In genomic region chr17:73071725-73072263, GRCm38 (mm10) we compare ENCODE assay signal across 12 mouse cellular contexts. TPM values are rescaled to one million over a fixed set of nuclear protein-coding genes. Genes with fewer than 3 reads are reported as not detected.
A peak's percentile ranks its signal among the peaks of the same experiment; 100 is the strongest.
DNase-seq lines count a peak whose midpoint lies in the region; ATAC-seq and TF ChIP-seq lines count a peak whose summit lies in the region.
"Had no signal": no experiment of that assay in that cellular context is flagged by ENCODE, and none has a peak within 500 bp of the region (broad histone marks: within the 10 kb centered on the region; RNA-seq: fewer than 3 reads in every experiment).

No protein-coding gene starts in this region.

- 70% methylated on average over 5 of the region's 5 CpGs for WGBS in heart, embryonic 10.5 days
- WGBS in liver, adult 2 months: 84% methylated on average over 5 of the region's 5 CpGs
- 48% methylated on average over 5 of the region's 5 CpGs for WGBS in stomach, embryonic 15.5 days

- no peak for DNase-seq in heart, embryonic 10.5 days (ENCODE audit: low spot score)
- DNase-seq in heart, adult 11 months: no peak
- no peak for DNase-seq in liver, adult 2 months (ENCODE audit: extremely low read depth, low read depth, low spot score)
- no peak for DNase-seq in liver
- peak; percentile 63 for DNase-seq in kidney, postnatal 14 days
- DNase-seq in cerebellum, postnatal 4 days (ENCODE audit: low spot score in 2 of 2): no peak
- no peak for DNase-seq in cerebellum, adult 8-10 months
- DNase-seq: B cell, adult 2 months; cerebellum, postnatal 36 days had no signal

- H3K9ac ChIP-seq in liver, adult 2 months (ENCODE audit: low read depth, low read length): no peak overlapping the region
- no peak overlapping the region for H3K9ac ChIP-seq in stomach, embryonic 15.5 days
- H3K9ac ChIP-seq: hindbrain, embryonic 14.5 days had no signal

- H3K36me3 ChIP-seq in heart, embryonic 10.5 days: no peaks in the 10 kb centered on the region
- H3K36me3 ChIP-seq in liver, adult 2 months (ENCODE audit: control insufficient read depth, insufficient read depth, low read length): no peaks in the 10 kb centered on the region
- no peaks in the 10 kb centered on the region for H3K36me3 ChIP-seq in stomach, embryonic 15.5 days

- H3K79me2 ChIP-seq in liver, adult 2 months (ENCODE audit: control insufficient read depth, insufficient read depth, low read length): no peaks in the 10 kb centered on the region

- no peak for TF ChIP-seq POLR2A in liver, adult 2 months (IDR thresholded peaks at IDR 0.05; ENCODE audit: extremely low read depth, insufficient read depth, low read length)

- ATAC-seq in stomach, embryonic 15.5 days (ENCODE audit: insufficient read depth, low FRiP score, low read depth): no peak
- ATAC-seq: activated CD4-positive, CD25-positive, alpha-beta regulatory T cell, adult 4 months had no signal

- H3K4me2 ChIP-seq in stomach, embryonic 15.5 days: no peak overlapping the region
- H3K4me2 ChIP-seq: hindbrain, embryonic 14.5 days had no signal

- peak overlapping the region; percentile 86 for H3K27ac ChIP-seq in heart, embryonic 10.5 days
- 0 out of 2 replicates have a peak overlapping the region, but pooled peaks have one; percentile 28 for H3K27ac ChIP-seq in liver, adult 2 months (replicated peaks; ENCODE audit: insufficient read depth, low read depth, low read length)
- peak overlapping the region; percentile 84 for H3K27ac ChIP-seq in stomach, embryonic 15.5 days
- H3K27ac ChIP-seq: hindbrain, embryonic 14.5 days had no signal

- peaks cover 71% of the 10 kb centered on the region for H3K4me1 ChIP-seq in heart, embryonic 10.5 days
- H3K4me1 ChIP-seq in liver, adult 2 months (ENCODE audit: control insufficient read depth, insufficient read depth, low read length): no peaks in the 10 kb centered on the region
- peaks cover 23% of the 10 kb centered on the region for H3K4me1 ChIP-seq in stomach, embryonic 15.5 days

- H3K27me3 ChIP-seq in heart, embryonic 10.5 days (ENCODE audit: insufficient read depth, poor library complexity, severe bottlenecking): no peaks in the 10 kb centered on the region
- no peaks in the 10 kb centered on the region for H3K27me3 ChIP-seq in liver, adult 2 months (ENCODE audit: control insufficient read depth, insufficient read depth, low read length)
- H3K27me3 ChIP-seq in stomach, embryonic 15.5 days (replicated peaks): no peaks in the 10 kb centered on the region

- no peaks in the 10 kb centered on the region for H3K9me3 ChIP-seq in heart, embryonic 10.5 days
- no peaks in the 10 kb centered on the region for H3K9me3 ChIP-seq in stomach, embryonic 15.5 days

- no peak for TF ChIP-seq CTCF in liver, adult 2 months (IDR thresholded peaks at IDR 0.05; ENCODE audit: low read depth, low read length)

- no peak overlapping the region for H3K4me3 ChIP-seq in heart, embryonic 10.5 days
- H3K4me3 ChIP-seq in liver, adult 2 months (ENCODE audit: insufficient read depth, low read depth, low read length): no peak overlapping the region
- H3K4me3 ChIP-seq in stomach, embryonic 15.5 days (replicated peaks): no peak overlapping the region

RNA-seq across cellular contexts. Expression of gene Lclat1, which starts 36.0 kb away (rescaled TPM):
- polyA plus RNA-seq in heart, embryonic 10.5 days (2016; fragmentation: Nextera tagmentation; extraction: Ambion mirVana): 24.4 and 37.9 TPM in 2 replicates
- 24.1 and 29.6 TPM in 2 replicates for total RNA-seq in liver, adult 2 months (2014; rRNA removed)
- 12.3 and 17.2 TPM in 2 replicates for polyA plus RNA-seq in liver, adult 2 months (2012; rRNA removed)
- 11.3 and 17.3 TPM in 2 replicates for polyA plus RNA-seq in stomach, embryonic 15.5 days (2015; fragmentation: Nextera tagmentation; extraction: Ambion mirVana)

Comparison
In these comparisons a context has a peak if more than half of its experiments do, and no peak if none do; other contexts are left out.
1. H3K27ac ChIP-seq: peak in every context shown above with its lines; median percentile 86 in heart, embryonic 10.5 days; 84 in stomach, embryonic 15.5 days; 28 in liver, adult 2 months.